Mouse (Mus musculus) cerebellum, adult 2 months (tissue): ENCODE results near the gene Adamtsl3.

Experiments
- CTCF ChIP-seq: fragments of 200-500 bp; IDR thresholded peaks from 2 replicates; pipeline ENCODE4 v1.5.1; 2011; ENCODE audit warnings: low read depth, mild to moderate bottlenecking, control low read depth, low read length, moderate library complexity, borderline replicate concordance; ENCODE audit not compliant: insufficient read depth
- POLR2A ChIP-seq: fragments of 200-500 bp; IDR thresholded peaks from 2 replicates; pipeline ENCODE4 v1.6.1; 2011; ENCODE audit warnings: low read length, control low read depth, borderline replicate concordance; ENCODE audit not compliant: insufficient read depth

DNA sequence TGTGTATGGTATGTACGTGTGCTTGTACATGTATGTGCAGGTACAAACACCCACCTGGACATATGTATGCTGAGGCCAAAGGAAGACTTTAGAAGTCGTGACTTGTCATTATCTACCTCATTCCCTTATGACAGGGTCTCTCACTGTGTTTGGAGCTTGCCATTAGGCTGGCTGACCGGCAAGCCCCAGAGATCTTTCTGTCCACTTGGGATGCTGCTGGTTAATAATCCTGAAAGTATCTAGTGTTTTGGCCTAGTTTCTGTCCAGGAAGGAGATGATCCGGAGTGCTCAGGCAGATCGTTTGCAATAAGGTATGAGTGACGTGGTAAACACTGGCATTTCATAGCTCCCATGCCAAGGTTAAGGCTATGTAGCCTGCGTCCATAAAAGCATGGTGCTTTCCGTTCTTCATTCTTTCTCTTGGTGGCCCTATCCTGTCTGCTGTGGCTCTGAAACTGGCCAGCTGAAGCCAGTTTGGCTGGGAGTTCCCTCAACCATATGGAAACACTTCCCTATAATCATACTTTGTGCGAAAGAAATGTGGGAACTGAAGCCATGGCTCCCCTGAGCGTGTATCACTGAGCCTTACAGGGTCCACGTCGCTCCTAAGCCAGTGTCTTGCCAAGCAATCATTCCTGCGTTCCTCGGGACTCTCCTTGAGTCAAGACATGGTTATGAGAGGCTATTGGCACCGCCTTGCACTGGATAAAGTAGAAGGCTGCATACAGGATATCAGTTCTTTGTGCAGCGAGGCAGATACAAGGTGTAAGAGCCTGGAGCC is 141.1 kb downstream of the Adamtsl3 start:
- no peak for TF ChIP-seq CTCF
- no peak for TF ChIP-seq POLR2A
